Mouse (Mus musculus) 3134 (cell line): ENCODE measurements around the gene Agbl3.

Experiments
- DNase-seq: peaks from one replicate; pipeline ENCODE4 v3.0.0-alpha.2; 2011; ENCODE audit warnings: low spot score; ENCODE audit not compliant: insufficient read length; ENCODE audit errors: extremely low read depth

The Agbl3 gene

GRCm38 (mm10) chr6:34782493-34782892, 2.3 kb downstream of the Agbl3 start:
- peak; percentile 37 for DNase-seq

DNA sequence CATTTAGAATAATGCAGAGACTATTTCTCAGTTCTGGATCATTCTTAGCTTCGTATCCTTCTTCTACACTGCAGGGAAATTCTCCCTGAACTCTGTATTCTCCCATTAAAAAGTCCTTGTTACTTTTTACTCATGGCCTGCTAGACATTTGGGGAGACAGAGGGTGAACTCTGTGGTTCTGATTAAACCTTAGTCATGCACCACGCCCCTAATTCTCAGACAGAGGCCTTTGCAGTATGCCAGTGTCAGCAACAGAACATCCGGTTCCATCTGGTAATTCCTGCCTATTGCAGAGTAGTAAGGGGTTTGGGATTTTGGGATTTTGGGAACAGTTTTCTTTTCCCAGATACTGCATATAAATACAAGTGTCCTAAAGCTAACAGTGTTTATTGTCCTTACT, 16.6 kb downstream of the Agbl3 start:
- peak; percentile 58 for DNase-seq

- no peak for DNase-seq
Observed at GRCm38 (mm10) chr6:34797887-34798286, 17.7 kb downstream of the Agbl3 start.

GRCm38 (mm10) chr6:34805582-34805981, 25.4 kb downstream of the Agbl3 start:
- no peak for DNase-seq

- DNase-seq, result no peak
Observed at GRCm38 (mm10) chr6:34810651-34811050, 30.4 kb downstream of the Agbl3 start.

DNA sequence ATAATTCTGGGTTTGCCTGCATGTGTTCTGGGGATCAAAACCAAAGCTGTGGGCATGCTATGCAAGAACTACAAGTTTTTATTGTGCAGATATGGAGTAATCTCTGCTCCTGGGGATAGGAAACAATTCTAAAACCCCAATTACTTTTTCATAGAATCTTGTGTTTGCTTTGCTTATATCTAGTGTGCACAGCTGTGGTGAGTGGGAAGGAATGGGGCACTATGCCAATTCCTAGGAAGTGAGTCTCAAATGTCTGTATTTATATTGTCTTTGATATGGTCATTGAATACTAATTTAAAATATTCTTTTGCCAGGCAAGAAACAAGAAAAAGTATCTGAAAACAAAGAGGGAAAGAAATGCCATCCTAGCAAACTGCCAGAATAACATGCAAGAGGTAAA, 44.2 kb downstream of the Agbl3 start:
- no peak for DNase-seq

- DNase-seq, result no peak
Observed at GRCm38 (mm10) chr6:34832352-34832751, 52.1 kb downstream of the Agbl3 start.

- DNase-seq, result no peak
Observed at GRCm38 (mm10) chr6:34861546-34862053, 81.4 kb downstream of the Agbl3 start.

DNA sequence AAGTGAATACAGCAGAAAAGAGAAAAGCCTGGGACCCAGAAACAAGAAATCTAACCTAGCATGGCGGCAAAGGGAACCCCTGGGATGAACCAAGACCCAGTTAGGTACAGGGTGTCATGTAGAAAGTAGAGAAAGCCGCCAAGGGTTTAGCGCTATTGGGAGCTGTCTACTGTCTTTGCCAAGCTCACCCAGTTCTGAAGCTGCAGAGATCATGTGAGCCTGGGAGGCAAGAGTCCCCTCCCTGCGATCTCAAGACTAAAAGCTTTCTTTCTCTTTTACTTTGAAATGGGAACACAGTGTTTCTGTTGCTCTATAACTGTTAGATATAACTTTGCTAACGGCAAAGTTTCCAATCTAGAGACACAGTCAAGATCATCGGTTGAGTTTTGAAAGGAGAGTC, 82.1 kb downstream of the Agbl3 start:
- no peak for DNase-seq

DNA sequence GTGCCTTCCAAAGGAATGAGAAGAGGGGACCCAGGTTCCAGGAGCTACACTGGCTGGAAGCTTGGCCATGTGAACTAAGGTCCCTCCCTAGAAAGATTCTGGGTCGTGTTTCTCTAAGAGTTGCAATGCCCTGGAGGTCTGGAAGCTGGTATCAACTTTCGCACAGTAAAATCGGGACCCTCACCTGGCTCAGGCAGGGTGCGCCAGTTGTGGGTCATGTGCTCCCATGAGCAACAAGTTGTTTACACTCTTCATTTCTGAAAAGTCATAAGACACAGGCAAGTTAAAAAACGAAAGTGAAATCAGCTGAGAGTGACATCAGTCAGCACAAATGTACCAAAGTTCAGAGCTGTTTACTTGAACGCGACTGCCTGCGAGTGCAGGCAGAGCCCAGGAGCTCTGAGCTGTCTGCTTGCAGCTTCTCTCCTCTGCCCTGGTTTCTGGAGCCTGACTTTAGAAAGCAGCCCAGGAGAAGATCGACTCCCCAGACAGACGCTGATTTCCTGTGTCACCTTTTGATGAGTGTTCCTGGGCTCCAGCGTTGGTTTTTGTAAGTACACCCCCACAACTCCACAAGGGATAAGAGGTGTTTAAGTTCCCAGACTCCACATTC, 82.7 kb downstream of the Agbl3 start, which contains the start of gene Tmem140:
Gene Tmem140, plus strand, starts transcription at position 356 of the 613 bp plus-strand sequence.
- peak; percentile 69 for DNase-seq

- no peak for DNase-seq
Observed at GRCm38 (mm10) chr6:34863786-34864514, 83.7 kb downstream of the Agbl3 start.

DNA sequence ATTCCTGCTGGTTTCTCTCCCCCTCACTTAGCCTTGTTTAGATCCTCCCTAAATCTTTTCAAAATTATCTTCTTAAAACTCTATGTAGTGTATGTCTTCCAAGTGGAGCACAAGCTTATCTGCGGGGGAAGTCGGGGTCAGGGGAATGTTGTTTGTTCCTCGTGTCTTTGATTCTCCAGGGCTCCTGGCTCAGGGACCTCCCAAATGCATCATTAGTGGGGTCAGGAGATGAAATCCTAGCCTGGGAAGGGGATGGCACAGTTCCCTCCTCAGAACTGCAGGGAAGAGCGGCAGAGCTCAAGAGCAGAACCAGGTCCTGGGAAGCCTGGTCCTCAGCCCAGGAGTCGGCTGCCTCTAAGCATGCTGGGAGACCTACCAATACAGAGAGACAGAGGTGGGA, 85.0 kb downstream of the Agbl3 start:
- DNase-seq, result no peak

GRCm38 (mm10) chr6:34865711-34866593, 85.7 kb downstream of the Agbl3 start:
- peak; percentile 54 for DNase-seq

DNA sequence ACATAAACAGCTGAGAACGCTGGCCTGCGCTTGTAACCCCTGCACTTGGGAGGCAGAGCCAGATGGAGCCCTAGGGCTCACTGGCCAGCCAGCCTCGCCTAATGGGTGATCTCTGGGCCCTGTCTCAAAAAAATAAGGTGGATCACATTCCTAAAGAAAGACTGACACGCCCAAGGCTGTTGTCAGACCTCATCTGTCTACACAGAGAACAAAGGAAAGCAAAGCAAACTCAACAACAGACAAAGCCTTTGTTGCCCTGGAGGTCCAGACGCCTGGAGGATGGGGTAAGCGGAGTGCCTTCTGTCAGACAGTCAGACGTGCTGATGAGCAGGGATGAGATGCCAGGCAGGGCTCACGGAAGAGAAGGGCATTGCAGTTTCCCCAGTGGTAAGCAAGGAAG, 86.6 kb downstream of the Agbl3 start:
- no peak for DNase-seq

DNA sequence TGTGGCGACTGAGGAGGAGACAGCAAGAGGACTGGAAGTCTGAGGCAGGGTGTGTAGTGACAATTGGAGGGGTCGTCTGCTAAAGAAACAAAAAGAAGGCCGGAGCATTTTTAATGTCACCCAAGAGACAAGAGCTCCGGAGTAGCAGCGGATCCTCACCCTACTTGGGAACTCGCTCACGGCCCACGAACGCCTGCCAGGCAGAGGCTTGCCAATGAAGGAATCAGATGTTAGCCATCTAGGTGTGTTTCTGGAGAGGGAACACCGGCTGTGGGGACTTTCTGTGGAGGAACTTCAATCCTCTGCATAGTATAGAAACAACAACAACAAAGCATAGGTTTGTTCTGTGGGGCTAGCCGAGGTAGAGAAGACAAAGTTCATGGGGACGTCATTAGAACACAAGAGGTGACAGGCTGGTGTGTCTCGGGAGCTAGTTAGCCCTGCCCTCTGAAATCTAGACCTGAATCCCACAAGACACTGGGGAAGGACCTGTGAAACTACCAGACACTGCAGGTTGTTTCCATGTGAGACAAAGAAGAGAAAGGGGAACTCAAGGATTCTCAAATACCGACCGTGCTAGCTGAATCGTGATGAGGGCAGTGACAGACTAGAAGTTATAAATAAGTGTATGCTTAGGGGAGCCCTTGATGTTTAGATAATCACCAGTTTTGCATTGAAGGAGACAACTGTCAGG, 87.2 kb downstream of the Agbl3 start:
- no peak for DNase-seq

DNA sequence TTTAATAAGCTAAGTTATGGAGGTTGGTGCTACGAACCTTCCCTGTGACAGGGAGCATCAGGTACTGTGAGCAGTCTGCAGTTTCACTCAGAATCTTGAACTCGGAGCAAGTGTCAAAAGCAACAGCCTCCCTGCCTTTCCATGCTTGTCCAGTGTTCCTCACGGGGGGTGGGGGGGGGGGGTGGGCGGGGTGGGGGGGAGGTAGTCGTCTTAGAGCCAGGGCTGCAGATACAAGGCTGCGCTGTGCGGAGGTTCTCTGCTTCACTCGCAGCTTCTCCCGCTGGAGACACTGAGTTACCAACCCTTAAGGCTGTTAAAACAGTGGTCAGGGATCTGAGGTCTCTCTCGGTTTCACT, 87.7 kb downstream of the Agbl3 start:
- DNase-seq, result no peak

DNA sequence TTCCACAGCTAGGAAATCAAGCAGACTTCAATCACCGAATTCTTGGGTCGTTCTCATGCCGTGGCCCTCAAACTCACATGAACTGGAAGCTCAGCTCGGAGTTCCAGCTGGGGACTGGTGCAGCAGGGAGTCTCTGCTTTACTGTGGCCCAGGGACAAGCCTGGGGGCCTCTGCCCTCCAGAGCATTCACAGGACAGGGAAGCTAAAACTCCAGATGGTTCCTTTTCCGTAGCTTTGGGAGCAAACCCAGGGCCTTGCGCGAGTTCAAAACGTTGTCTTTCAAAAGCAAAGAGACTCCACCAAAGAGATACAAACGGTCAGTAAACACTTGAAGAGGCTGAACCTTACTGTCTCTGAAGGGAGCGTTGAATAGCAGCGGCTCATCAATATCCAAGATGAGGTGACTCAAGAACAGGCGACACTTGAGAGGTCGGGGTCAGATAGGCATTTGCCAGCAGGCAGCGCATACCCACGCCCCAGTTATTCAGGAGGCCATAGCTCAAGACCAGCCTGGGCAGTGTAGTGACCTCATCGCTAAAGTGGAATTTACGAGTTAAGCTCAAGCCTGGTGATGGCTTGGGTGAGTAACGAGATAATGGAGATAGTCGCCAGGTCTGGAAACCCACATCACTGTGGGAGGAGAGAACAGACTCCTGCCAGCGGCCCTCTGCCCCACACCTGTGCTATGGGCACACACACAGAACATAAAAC, 88.4 kb downstream of the Agbl3 start:
- no peak for DNase-seq

DNA sequence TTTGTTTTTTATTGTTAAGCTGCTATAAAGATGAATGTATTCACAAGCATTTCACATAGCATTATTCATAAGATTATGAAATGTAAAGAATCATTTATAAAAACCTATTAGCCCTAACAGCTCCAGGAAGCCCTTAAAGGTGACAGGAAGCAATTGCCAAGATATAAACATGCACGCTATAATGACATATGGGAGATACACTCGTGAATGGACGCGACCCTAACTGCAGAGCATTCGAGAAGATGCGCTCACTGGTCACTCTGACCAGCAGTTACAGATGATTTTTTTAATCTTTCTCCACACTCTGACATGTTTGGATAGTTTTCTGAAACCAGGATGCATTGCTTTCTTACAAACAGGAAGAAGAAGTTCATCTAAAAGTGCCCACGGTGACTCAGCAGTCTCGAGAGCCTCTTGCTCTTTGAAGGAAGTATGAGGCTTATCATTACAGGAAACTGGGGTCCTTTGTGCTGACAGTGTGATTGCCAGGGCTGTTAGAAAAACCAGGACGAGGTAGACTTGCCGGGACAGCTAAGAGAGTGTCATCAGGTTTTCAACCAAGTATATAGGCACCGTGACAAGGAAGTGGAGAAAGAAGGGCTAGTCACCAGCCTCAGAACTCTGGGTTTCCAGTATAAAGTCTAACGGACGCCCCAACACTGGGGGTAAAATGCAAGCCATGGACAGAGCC, 89.1 kb downstream of the Agbl3 start:
- no peak for DNase-seq

DNA sequence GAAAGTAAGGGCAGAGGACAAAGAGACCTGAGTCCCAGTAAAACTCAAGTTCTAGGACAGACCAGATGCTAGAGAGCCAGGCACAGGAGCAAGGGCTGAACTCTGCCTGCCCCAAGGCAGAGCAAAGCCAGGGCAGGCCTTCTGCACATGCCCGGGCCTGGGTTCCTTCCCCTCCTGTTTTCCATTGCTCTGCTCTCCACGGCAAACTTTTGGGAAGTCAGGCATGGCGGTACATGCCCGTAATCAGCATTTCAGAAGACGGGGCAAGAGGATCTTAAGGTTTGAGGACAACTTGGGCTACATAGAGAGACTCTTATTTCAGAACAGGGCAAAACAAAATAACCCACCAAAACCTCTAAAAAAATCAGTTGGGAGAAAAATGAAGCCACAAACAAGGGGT, 89.9 kb downstream of the Agbl3 start:
- DNase-seq, result no peak

GRCm38 (mm10) chr6:34870724-34871123, 90.5 kb downstream of the Agbl3 start:
- no peak for DNase-seq
